Mouse (Mus musculus) cerebellum, postnatal 10 days (tissue): ENCODE data around the gene Cacnb2.

ENCODE experiments used
- DNase-seq, 2 experiments: peaks; one replicate each; pipeline ENCODE4 v3.0.0; 2021; ENCODE audit warnings: mixed read lengths in 2 of 2

The Cacnb2 gene

DNA sequence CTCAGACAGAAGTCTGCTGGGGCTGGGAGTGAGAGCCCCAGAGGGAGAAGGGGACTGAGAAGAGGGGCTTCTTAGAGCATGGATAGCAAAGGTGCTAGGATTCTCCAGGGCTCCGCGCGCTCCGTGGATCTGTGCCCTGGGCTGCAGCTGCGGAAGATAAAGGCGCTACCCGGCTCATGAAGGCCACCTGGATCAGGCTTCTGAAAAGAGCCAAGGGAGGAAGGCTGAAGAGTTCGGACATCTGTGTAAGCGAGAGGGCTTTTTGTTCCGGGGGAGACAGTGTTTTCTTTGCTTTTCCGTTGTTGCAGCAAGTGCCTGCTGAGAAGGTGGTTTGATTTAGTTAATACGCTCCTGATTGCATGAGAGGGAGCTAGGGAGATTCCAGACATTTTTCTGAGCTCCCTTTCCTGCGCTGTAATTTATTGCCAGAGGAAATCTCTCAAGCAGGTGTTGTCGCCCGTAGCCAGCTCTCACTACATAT is 270.9 kb downstream of the Cacnb2 start:
- DNase-seq: peak; percentile 20 to 31

DNA sequence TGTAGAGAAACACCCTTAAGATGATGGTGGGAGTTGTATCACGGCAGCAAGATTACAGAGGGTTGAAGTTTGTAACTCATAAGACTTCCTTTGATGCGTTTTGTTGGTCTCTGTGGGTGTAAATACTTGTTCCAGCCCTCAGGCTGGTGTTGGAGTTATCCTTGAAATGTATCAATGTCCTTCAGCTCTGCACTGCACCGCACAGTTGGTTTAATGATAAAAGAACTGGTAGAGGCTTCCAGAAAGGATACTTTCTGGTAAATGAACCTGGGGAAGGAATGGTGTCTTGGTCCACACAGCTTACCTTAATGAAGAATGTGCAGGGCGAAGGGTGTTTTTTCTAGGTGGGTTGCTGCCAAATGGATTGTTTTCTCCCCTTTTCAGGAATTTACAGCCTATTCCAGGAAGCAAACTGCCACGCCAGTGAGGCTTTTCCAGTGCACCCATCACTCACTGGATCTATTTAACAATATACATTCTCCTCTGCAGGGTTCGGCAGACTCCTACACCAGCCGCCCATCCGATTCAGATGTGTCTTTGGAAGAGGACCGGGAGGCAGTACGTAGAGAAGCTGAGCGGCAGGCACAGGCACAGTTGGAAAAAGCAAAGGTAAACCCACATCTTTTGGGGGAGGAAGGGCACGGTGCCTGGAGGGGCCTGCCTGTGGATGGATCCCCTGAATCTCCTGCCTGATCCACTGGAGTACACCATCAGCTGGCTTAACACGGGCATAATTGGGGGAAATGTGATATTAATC is 271.6 kb downstream of the Cacnb2 start:
- DNase-seq: peak; percentile 4 to 7

DNA sequence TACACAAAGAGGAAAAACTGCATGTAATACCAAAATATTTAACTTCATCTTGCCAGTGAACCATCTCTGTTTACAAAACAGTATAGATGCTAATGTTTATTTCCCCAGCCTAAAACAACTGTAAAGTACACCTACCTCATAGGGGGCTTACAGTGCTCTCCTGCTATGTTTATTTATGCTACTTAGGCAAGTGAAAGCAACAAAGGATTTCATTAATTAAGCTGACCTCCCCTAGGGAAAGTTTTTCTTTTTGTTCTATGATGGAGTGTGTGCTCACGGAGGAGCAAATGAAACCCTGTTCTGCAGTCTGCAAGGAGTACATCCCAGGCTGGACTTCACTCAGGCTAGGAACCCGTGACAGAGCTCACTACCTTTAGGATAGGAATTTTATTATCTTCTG is 272.2 kb downstream of the Cacnb2 start:
- DNase-seq: no peak

DNA sequence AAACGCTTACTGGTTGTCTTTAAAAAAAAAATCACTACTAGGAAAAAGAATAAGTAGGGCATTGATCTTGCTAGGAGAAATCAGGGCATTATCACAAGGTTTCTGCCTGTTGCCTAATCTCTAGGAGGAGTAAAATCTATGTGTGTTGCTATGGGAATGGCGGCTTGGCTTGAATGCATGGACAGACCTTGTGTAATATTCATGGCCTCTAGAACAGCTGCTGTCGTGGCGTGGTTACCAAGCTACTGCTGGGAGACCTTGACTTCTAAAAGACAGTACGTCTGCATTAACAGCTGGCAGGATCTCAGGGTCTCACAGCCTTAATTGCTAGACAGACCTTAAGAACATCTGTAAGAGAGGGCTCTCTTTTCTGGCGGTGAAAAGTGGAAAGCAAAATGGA is 272.7 kb downstream of the Cacnb2 start:
- peak in 1 of 2 experiments; percentile 11 for DNase-seq

DNA sequence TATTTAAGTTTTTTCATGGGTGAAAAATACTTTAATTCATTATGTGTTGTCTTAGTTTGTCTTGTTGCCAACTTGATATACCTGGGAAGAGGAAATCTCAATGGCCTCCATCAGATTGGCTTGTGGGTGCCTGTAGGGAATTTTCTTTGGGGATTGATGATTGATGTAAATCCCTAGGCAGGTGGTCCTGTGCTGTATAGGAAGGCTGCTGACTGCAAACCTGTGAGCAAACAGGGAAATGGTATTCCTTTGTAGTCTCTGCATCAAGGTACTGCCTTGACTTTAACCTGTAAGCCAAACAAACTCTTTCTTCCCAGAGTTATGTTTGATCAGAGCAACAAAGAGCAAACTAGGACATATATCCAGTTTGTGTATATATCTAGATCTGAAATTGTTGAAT is 276.1 kb downstream of the Cacnb2 start:
- DNase-seq: no peak

DNA sequence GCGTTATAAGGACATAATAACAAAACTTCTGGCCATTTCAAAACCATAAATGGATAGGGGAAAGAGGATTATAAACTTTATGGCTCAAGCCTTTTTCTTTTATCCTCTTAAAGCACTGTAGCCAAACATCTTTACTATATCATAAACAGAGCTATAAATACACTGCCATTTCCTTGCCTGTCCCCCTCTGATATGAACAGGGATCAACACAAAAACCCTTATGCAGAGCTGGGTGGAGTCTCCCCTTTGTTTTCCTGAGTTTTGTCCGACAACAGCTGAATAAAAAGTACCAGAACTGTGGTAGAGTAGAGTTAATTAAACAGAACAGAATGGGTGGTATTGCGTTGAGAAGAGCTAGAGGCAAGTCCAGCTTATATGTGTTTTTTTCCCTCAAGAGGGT is 280.6 kb downstream of the Cacnb2 start:
- no peak for DNase-seq

DNA sequence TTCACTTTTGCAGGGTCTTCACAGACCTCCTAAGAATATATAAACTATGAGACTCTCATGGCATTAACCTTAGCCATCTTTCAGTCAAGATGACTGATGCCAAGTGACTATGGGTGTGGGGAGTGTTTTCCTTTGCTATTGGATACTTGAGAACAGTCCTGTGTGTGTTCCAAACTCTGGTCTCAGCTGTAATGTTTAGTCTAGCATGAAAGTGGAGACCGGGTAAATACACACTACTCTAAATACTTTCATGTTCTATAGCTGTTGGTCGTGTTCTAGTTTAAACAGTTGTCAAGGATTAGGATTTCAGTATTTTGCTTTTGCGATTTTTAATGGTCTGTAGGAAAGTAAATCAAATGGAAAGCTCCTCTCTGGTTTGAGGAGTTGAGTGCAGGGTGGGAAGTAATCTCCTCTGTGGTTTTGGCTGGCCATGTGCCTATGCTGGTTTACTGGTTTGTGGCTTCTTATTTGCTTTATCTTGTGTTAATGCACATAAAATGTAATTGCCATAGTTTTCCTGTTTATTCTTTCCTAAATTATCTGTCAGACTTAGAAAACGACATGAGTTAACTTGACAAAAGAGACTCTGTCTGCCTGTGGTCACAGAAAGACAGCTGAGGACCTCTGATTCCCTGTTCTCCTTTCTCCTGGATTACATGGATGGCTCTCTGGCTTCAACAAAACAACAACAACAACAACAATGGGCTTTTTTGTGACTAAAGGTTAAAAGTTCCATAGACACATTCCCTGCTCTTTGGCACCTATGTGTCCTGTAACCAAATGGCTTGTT is 285.7 kb downstream of the Cacnb2 start:
- no peak for DNase-seq

DNA sequence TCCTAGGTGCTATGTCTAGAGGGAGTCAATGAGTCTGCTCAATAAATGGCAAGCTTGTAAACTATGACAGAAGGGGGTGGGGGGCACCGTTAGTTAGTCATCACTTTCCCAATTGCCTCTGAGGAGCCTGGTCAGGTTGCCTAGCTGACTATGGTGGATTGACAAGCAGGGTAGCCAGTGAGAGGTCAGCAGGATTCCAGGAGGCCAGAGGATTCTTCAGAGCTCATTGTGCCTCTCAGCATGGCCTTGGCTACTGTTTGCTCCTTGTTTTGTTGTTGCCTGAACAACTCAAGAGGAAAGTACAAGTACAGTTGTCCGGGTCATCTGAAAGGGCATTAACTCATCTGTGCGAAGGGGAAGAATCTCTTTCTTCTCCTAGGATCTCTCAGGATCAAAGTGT is 300.9 kb downstream of the Cacnb2 start:
- no peak for DNase-seq

DNA sequence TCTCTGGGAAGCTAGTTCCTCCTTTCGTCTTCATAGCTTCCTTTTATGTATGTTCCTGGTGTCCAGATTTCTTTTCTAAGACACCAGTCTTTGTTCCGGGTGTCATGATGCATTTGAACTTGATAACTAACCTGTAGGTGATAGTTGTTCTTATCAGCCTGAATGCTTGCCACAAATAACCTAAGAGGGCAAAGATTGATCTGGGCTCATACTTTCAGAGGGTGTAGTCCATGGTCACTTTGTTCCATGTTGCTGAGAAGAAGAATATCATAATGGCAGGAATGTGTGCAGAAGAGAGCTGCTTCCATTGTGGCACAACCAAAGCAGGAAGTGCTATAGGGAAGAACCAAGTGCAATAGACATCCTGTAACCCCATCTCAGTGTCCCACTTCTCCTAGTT is 302.0 kb downstream of the Cacnb2 start:
- no peak for DNase-seq

DNA sequence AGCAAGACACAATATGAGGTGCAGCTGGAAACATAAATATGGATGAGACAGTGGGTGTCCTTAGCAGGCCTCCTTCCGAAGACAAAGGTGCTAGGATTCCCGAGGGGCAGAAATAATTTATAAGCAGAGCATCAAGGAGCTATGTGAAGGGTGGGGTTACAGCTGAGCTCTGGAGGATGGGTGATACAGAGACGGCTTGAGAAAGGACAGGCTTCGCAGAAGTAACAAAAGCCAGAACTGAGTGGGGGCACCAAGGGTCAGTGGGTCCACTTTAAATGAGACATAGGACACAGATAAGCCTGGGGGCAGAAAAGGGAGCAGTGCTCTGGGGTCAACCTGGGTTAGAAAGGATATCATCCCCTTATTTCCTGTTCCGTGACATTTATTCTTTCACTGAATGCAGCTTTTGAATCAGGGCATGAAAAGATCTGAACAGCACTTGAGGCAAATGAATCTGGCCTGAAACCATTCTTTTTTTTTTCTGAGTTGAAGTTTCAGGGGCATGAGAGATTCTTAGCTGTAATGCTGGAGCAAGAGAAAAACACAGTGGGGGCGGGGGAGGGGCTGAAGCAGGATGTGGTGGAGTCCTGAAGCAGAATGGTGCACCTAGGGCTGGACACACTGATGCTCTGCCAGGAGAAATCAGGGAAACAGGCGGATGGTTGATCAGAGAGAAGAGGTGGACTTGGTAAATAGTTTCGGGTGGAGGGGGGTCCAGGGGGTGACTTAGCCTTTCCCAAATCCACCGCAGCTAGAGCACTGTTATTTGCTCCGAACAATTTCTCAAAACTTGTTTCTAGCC is 304.4 kb downstream of the Cacnb2 start:
- no peak for DNase-seq

DNA sequence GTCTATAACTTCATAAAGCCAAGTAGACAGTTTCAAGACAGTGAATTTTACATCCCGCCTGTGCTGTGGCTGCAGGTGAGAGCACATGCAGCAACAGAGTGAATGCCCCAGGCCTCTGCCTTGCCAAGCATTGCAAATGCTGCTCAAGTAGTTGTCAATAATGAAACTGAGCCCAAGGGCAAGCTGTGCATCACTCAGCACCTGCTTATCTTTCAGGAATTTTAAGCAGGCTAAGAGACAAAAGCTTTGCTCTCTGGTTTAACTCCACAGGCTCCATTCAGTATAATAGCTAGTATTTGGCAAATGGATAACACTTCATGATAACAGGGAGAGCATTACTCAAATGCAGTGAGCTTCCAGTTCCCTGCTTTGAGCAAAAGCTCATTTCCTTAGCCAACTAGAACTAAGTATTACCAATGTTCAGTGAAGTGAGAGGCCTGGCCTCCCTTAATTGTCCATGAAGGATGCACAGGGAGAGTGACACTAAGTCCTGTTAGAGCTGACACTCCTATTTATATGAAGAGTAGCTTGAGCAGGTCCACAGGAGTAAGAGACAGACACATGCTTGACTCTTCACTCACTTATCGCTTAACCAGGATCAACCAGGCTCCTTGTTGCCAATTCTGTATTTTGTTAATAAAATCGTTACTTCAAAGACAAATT is 314.8 kb downstream of the Cacnb2 start:
- no peak for DNase-seq

DNA sequence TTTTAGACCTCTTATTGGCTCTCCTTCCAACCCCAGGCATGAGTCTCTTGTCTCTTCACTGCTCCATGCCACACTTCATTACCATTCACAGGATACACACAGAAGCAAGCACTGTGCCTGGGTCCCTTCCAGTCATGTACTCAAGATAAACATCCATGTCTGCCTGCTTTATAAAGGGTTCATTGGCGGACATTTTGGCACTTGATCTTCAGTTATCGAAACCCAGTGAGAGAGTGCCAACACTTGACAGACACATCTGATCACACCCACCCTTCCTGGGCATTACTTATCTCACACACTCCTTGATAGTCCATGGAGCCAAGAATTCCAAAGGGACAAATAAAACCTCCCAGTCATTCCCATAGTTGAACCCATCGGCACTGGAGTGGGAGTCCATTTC is 327.0 kb downstream of the Cacnb2 start:
- DNase-seq: no peak

DNA sequence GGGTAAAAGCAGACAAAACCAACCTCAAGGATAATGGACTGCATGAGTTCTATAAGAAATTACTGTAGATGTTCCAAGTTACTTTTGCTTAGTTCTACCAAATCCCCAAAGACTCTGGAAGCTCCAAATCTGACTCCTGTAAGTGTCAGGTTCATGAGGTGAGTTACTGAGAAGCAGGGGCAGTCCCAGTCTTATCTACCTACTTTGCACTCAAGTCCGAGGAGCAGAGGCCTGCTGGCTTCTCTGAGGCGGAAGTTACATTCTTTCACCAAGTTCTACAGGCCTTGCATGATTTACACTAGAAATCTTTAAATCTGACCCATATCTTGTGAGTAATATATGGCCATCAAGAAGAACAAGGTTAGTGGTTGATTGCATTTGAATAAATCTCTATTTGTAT is 329.1 kb downstream of the Cacnb2 start:
- DNase-seq: no peak

DNA sequence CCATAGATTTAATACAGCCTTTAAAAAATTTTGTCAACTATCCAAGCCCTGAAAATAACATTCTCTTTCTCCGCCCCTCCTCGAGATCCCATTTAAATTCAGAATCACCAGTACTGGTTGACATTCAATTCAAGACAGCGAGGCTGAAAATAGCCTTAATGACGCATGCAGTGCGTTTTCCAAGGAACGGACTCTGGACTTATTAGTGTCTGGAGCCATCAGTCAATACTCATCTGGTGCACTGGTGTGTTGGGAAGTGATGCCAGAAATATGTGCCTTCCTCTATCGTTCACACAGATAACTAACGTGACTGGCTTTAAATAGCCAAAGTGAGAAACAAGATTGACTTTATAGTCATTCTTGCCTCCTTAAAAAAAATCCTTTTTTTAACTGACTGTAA is 333.6 kb downstream of the Cacnb2 start:
- DNase-seq: no peak

DNA sequence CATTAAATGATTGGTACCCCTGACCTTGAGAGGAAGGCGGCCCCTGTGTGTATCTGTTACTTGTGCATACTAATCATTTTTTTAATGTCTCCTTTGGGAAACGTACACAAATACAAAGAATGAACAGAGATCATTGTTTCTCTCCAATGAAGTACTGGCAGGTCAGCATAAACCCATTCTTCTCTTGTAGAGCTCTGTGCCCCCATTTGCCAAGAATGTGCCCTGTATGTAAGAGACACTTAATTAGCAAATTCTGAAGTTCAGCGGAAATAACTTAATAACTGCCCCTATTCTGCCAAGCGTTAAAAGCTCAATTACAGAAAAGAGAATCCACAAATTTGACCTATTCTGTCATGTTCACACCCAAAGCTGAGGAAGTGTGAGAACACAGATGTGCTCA is 339.4 kb downstream of the Cacnb2 start:
- no peak for DNase-seq

DNA sequence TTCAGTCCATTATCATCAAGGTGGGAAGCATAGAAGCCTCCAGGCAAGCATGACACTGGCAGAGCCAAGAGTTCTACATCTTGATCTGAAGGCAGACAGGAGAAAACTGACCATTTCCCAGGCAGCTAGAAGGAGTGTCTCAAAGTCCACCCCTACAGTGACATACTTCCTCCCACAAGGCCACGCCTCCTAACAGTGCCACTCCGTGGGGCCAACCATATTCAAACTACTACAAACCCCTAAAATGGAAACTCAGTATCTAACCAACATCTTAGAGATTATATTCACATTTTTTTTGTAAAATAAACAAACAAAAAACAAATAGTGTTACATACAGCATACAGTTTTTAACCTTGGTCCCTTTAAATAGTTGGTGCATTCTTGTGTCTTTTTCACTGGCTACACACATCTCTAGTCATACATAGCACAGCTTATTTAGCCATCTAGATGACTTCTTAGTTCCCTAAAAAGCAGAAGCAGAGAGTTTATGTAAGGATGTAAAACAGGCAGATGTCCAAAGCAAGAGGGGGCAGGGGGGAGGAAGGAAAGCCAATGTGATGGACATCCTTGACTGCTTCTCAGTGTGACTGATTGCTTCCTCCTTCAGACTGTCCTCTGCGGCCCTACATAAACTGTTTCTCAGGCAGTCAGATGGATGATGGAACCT is 340.9 kb downstream of the Cacnb2 start:
- no peak for DNase-seq

DNA sequence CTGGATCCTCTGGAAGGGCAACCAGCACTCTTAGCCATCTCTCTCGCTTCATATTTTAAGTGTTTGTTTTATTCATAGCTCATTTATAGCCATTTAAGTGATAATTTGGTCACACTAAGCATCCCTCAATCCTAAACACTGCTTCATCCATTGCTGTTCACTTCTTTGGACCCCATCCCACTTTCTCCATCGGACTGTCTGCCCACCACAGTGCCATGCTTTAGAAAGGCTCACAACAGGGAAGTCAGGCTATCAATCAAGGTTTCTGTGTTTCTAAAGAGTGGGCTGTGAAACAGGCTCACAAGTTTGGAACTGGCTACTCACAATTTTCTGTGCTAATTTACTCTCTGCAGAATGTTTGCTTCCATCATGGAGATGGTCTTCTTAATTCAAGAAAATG is 350.2 kb downstream of the Cacnb2 start:
- DNase-seq: peak in 1 of 2 experiments; percentile 4

DNA sequence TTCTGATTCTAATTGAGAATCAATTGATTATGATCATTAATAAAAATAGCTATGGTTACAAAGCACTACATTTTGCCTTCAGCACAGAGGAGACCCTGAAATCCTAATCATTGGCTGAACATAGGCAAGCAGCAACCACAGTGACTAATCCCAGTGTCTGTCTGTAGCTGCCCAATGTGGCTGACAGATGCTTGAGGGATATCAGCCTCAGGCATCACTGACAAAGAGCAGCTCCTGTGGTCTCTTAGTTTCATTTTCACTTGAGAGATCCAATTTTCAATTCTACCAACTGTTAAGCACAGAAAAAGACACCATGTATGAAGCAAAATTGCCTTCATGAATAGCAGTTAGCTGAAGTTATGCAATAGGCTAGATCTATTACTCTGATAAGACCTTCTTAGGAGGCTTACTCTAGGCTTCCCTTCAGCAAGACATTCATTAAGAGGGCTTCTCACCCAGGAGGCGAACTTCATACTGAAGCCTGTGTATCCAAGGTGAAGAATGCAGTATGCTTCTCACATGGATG is 358.1 kb downstream of the Cacnb2 start:
- no peak for DNase-seq

DNA sequence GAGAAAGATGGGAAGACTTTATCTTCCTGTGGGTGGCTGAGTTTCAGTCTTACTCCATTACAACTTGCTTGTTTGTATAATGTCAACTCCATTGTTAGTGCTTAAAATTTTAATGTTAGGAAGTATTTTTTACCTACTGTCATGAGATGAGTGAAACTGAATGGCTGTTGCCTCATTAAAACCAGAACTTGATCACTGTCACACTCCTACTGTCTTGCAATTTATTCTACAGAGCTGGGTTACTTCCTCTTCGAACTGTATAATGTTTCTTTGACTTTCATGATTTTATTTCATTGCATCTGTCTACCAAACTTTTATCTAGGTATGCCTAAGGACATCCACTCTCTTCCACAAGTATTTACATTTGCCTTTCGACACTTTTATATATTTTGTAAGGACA is 358.6 kb downstream of the Cacnb2 start:
- DNase-seq: no peak

DNA sequence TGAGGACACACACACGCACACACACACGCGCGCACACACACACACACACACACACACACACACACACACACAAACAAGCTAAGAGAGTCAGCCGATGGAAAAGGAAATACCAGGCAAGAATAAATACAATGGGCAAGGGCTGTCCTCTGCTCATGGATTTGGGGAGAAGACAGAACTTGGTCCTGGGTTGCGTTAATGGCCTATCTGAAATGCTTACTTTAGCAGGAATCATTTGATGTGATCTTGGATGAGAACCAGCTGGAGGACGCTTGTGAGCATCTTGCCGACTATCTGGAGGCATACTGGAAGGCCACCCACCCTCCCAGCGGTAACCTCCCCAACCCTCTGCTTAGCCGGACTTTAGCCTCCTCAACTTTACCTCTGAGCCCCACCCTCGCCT is 381.1 kb downstream of the Cacnb2 start:
- no peak for DNase-seq

DNA sequence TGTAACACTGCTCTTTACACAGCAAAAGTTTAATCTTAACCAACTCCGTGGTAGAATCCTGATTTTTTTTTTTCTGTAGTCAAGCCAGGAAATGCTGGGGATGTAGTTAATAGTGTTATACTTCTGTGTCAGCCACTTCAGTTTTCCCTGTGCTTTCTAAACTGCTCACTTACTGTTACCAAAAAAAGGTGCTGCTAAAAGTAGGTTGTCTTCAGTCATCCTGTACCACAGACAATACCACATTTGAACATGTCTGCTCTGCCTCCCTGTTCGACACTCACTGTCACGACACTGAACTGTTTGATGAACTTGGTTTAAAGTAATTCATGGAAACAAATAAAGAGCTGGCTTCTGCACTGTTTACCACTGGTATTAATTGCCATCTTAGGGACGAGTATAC is 385.6 kb downstream of the Cacnb2 start:
- DNase-seq: no peak

DNA sequence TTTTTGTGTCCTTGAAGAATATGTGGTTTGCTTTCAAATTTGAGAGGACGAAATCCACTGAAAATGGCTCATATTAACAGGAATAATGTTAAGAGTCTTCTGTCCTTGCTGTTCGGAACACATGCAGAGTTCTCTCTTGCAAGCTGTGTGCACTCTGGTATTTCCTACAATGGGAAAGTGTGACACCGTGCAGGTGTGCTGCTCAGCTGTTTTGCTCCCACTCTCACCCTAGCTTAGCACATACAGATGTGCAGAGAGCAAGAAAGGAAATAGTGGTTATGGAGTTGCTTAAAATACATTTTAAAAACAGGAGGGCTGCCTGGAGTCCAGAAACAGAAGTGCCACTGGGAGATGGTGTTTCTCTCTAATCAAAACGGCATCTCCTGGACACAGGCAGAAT is 386.5 kb downstream of the Cacnb2 start:
- no peak for DNase-seq
